Mouse (Mus musculus): ENCODE results near the gene Zfp64. TPM values are rescaled to one million over a fixed set of nuclear protein-coding genes. Genes with fewer than 3 reads are reported as not detected.
"Not testable (repeated sequence)": the region's sequence is repeated elsewhere in the genome, so short reads cannot be mapped to it uniquely, and the experiment has no call there.

The Zfp64 gene
- polyA plus RNA-seq, 1 experiment from 2014 or later: 39.4 TPM

DNA sequence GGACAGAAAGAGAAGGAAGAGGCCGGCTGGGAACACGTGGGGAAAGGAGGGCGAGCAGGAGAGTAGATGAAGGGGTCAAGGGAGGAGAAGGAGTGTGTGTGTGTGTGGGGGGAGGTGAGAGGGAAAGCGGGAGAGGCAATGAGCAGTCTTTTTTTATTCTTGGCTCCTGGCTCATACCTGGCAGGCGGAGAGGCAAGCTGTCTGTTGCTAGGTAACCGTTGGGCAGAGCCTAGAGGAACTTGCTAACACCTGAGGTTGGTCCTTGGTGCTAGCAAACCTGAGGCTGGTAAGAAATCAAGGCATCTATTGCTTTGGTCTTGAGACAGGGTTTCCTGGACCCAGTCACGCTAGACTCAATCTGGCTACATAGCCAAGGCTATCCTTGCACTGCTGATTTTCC is 98.7 kb downstream of the Zfp64 start:
- DNase-seq (ENCODE audit: low spot score, missing footprints): no peak

GRCm38 (mm10) chr2:168854777-168855176 is 100.6 kb downstream of the Zfp64 start:
- no peak overlapping the region for H3K4me3 ChIP-seq (ENCODE audit: low read depth, low read length)
- no peaks in the 10 kb centered on the region for H3K9me3 ChIP-seq (ENCODE audit: control insufficient read depth, low read length)
- no peak overlapping the region for H3K4me2 ChIP-seq
- no peak for DNase-seq (ENCODE audit: low spot score, missing footprints)
- WGBS: 75% methylated on average over 1 of the region's 1 CpGs
- H3K27me3 ChIP-seq (ENCODE audit: control insufficient read depth, insufficient read depth, low read length): no peaks in the 10 kb centered on the region
- peaks cover 3% of the 10 kb centered on the region; the same call in 1 of the 2 replicates for H3K4me1 ChIP-seq (ENCODE audit: control insufficient read depth, insufficient read depth, low read length)
- no peak overlapping the region for H3K9ac ChIP-seq (ENCODE audit: low read length)
- ATAC-seq (ENCODE audit: low FRiP score): no peak
- no peaks in the 10 kb centered on the region for H3K36me3 ChIP-seq (ENCODE audit: control insufficient read depth, insufficient read depth, low read length)
- no peak overlapping the region for H3K27ac ChIP-seq (ENCODE audit: low read depth, low read length)

More for the DNA sequence above, 98.7 kb downstream of the Zfp64 start:
- Histone ChIP-seq H3K9me3 (ENCODE audit: control insufficient read depth, low read length) (no peaks in the 10 kb centered on the region), H3K36me3 (ENCODE audit: control insufficient read depth, insufficient read depth, low read length) (no peaks in the 10 kb centered on the region), H3K4me1 (ENCODE audit: control insufficient read depth, insufficient read depth, low read length) (peaks cover 19% of the 10 kb centered on the region), H3K27ac (ENCODE audit: low read depth, low read length) (no peak overlapping the region), H3K27me3 (ENCODE audit: control insufficient read depth, insufficient read depth, low read length) (no peaks in the 10 kb centered on the region), H3K4me3 (ENCODE audit: low read depth, low read length) (no peak overlapping the region), H3K4me2 (no peak overlapping the region), H3K9ac (ENCODE audit: low read length) (no peak overlapping the region)
- 65% methylated on average over 7 of the region's 7 CpGs for whole genome bisulfite sequencing
- ATAC-seq (ENCODE audit: low FRiP score): no peak

GRCm38 (mm10) chr2:168853869-168854268 is 101.5 kb downstream of the Zfp64 start:
- not testable (repeated sequence) for ATAC-seq (ENCODE audit: low FRiP score); H3K27ac ChIP-seq (ENCODE audit: low read depth, low read length); H3K27me3 ChIP-seq (ENCODE audit: control insufficient read depth, insufficient read depth, low read length); H3K36me3 ChIP-seq (ENCODE audit: control insufficient read depth, insufficient read depth, low read length); H3K9ac ChIP-seq (ENCODE audit: low read length); H3K4me3 ChIP-seq (ENCODE audit: low read depth, low read length); H3K4me1 ChIP-seq (ENCODE audit: control insufficient read depth, insufficient read depth, low read length); DNase-seq (ENCODE audit: low spot score, missing footprints); H3K9me3 ChIP-seq (ENCODE audit: control insufficient read depth, low read length); H3K4me2 ChIP-seq
- 89% methylated on average over 12 of the region's 13 CpGs for WGBS

DNA sequence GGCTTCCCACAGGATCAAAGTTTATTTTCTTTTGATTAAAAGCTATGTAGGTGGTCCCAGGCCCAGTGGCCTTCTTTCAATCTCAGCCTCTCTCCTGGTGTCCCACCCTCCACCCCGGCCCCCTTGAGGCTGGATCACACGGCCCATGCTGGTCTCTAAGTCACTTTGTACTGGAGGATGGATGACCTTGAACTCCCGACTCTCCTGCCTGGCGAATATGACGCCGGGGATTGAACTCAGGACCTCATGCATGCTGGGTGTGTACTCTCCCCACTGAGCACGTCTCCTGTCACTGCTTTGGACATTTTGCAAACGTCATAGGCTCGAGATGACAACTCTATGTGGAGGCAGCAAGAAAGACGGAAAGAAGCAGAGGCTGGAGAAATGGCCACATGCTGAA is 103.8 kb downstream of the Zfp64 start:
- Histone ChIP-seq H3K4me2 (no peak overlapping the region), H3K4me1 (ENCODE audit: control insufficient read depth, insufficient read depth, low read length) (no peaks in the 10 kb centered on the region), H3K4me3 (ENCODE audit: low read depth, low read length) (no peak overlapping the region), H3K9ac (ENCODE audit: low read length) (no peak overlapping the region), H3K9me3 (ENCODE audit: control insufficient read depth, low read length) (no peaks in the 10 kb centered on the region), H3K36me3 (ENCODE audit: control insufficient read depth, insufficient read depth, low read length) (no peaks in the 10 kb centered on the region), H3K27me3 (ENCODE audit: control insufficient read depth, insufficient read depth, low read length) (no peaks in the 10 kb centered on the region), H3K27ac (ENCODE audit: low read depth, low read length) (no peak overlapping the region)
- ATAC-seq (ENCODE audit: low FRiP score) (no peak), DNase-seq (ENCODE audit: low spot score, missing footprints) (no peak)
- 56% methylated on average over 10 of the region's 10 CpGs for WGBS

GRCm38 (mm10) chr2:168848553-168848952 is 106.8 kb downstream of the Zfp64 start:
- Histone ChIP-seq H3K4me2 (no peak overlapping the region), H3K4me1 (ENCODE audit: control insufficient read depth, insufficient read depth, low read length) (no peaks in the 10 kb centered on the region), H3K36me3 (ENCODE audit: control insufficient read depth, insufficient read depth, low read length) (no peaks in the 10 kb centered on the region), H3K27me3 (ENCODE audit: control insufficient read depth, insufficient read depth, low read length) (no peaks in the 10 kb centered on the region), H3K9me3 (ENCODE audit: control insufficient read depth, low read length) (no peaks in the 10 kb centered on the region), H3K27ac (ENCODE audit: low read depth, low read length) (no peak overlapping the region), H3K9ac (ENCODE audit: low read length) (no peak overlapping the region), H3K4me3 (ENCODE audit: low read depth, low read length) (no peak overlapping the region)
- WGBS: 94% methylated on average over 3 of the region's 3 CpGs
- DNase-seq (ENCODE audit: low spot score, missing footprints) (no peak), ATAC-seq (ENCODE audit: low FRiP score) (no peak)

- Histone ChIP-seq H3K4me3 (ENCODE audit: low read depth, low read length) (no peak overlapping the region), H3K36me3 (ENCODE audit: control insufficient read depth, insufficient read depth, low read length) (no peaks in the 10 kb centered on the region), H3K4me2 (no peak overlapping the region), H3K9ac (ENCODE audit: low read length) (no peak overlapping the region), H3K9me3 (ENCODE audit: control insufficient read depth, low read length) (no peaks in the 10 kb centered on the region), H3K4me1 (ENCODE audit: control insufficient read depth, insufficient read depth, low read length) (peaks cover 9% of the 10 kb centered on the region), H3K27me3 (ENCODE audit: control insufficient read depth, insufficient read depth, low read length) (no peaks in the 10 kb centered on the region), H3K27ac (ENCODE audit: low read depth, low read length) (no peak overlapping the region)
- no peak for DNase-seq (ENCODE audit: low spot score, missing footprints)
- 84% methylated on average over 7 of the region's 7 CpGs for WGBS
- ATAC-seq (ENCODE audit: low FRiP score): no peak
Measured at GRCm38 (mm10) chr2:168846180-168846720, 109.1 kb downstream of the Zfp64 start.

Other genes starting within 250 kb of the Zfp64 start
- gene Atp9a, start 213.2 kb downstream of the Zfp64 start, polyA plus RNA-seq (2014; fragmentation: Nextera tagmentation; extraction: Ambion mirVana): 14.6 and 16.8 TPM in 2 replicates
- 33.9 and 37.2 TPM in 2 replicates for gene Sall4, start 187.6 kb downstream of the Zfp64 start, polyA plus RNA-seq (2014; fragmentation: Nextera tagmentation; extraction: Ambion mirVana)